Mouse (Mus musculus): ENCODE measurements at regions not wholly inside any gene's neighbourhood (a gene's known extent, or its start where the extent isn't known, plus 50 kb on each side); places are given as distances from the start of the nearest gene placed in this dataset.

DNA sequence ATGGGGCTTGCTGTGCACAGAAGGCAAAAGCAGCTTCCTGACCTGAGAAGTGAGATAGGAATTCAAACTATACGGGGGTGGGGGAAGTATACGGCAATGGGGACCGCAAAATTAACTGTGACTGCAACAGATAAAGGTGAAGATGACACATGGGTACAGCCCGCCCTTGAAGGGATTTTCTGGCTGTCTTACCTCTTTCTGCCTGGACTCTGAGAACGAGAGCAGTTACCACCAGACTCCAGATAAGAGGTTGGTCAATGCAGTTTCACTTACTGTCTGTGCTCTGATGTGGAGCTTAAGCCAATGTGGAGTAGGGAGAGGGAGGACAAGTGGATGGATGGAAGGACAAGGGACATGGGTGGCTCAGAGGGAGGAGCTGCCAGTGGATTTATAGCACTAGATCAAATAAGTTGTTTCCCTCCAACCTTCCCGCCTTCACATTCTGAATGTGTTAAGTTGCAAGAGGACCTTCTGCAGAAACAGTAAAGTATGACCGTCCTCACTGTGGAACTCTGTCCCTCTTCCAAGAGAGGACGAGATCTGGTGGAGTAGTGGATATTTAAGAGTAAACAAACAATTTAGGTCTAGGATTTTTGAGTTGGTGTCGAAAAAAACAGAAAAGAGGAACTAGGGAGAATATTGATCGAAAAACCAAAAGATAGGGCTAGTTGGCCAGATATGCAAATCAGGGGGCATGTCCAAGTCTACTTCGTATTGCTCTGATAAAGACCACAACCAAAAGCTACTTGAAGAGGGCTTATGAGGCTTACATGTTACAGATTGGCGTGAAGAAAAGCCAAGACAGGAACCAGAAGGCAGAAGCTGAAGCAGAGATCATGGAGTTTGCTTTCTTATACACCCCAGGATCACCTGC, 73.3 kb downstream of the Pctp start:
- TF ChIP-seq ZC3H11A (IDR thresholded peaks at IDR 0.05; ENCODE audit: borderline replicate concordance, low read depth, low read length) (no peak), CHD2 (IDR thresholded peaks at IDR 0.05; ENCODE audit: low read depth, low read length) (no peak), MAFK (IDR thresholded peaks at IDR 0.05; ENCODE audit: insufficient read depth, low read depth, low read length) (no peak)

Measured in ES-E14 (cell line).